Mouse (Mus musculus) ZHBTc4 (cell line): ENCODE data around the gene Brd2.

Source experiments
- DNase-seq: peaks from one replicate; pipeline ENCODE4 v3.0.0-alpha.2; 2011; ENCODE audit warnings: low read depth, low spot score

Brd2 gene

GRCm38 (mm10) chr17:34116736-34117370 is 5.6 kb downstream of the Brd2 start:
- DNase-seq = no peak

GRCm38 (mm10) chr17:34114114-34114513 is 8.3 kb downstream of the Brd2 start:
- DNase-seq = no peak

- no peak for DNase-seq
These were observed 12.1 kb downstream of the Brd2 start for GRCm38 (mm10) chr17:34110309-34110708.

GRCm38 (mm10) chr17:34109806-34110195 is 12.6 kb downstream of the Brd2 start:
- peak; percentile 58 for DNase-seq

DNA sequence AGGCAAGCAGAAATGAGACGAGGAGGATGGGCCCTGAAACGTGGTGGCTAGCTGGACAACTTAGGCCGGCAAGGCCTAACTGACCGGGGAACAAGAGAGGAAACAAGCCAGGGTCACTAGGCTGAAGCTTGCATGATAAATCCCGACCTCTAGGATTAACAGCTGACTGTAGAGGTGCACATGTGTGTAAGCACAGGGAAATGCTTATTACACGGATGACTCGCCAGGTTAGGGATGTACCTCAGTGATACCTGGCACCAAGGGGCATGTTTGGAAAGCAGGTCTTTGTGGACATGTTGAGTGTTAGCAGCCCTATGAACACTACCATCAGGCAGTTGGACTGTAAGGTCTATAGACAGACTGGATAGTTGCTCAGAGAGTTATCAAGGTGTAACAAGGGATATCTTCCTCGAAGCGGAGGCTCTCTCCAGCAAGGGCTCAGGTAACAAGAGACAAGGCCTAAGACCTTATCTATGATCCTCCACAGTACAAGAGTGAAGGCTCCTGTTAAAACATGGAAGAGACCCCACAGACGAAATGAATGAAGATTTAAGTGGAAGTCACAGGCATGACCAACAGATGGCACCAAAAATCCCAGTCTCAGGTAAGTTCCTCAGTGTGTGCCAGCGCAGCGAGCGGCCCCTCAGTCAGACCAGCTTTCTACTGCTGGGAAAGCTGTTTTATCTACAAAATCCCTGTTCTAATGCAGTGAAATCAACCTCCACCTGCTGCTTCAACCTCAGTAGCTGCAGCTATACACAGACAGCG is 13.2 kb downstream of the Brd2 start:
- peak; percentile 70 for DNase-seq

DNA sequence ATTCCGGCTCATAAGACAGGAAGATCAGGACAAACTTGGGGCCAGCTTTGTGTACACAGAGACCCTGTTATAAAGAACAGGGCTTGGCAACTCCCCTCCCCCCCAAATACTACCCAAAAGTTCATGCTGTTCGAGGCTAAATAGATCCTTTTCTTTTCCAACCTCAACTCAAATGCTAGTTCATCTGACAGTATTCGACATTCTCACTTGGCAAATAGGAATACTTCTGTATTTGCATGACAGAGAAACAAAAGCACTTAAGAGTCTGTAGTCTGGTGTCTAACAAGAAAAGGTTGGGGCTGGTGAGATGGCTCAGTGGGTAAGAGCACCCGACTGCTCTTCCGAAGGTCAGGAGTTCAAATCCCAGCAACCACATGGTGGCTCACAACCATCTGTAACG is 14.0 kb downstream of the Brd2 start:
- peak; percentile 44 for DNase-seq

- peak; percentile 41 for DNase-seq
These were observed 15.1 kb downstream of the Brd2 start for GRCm38 (mm10) chr17:34107109-34107867.

DNA sequence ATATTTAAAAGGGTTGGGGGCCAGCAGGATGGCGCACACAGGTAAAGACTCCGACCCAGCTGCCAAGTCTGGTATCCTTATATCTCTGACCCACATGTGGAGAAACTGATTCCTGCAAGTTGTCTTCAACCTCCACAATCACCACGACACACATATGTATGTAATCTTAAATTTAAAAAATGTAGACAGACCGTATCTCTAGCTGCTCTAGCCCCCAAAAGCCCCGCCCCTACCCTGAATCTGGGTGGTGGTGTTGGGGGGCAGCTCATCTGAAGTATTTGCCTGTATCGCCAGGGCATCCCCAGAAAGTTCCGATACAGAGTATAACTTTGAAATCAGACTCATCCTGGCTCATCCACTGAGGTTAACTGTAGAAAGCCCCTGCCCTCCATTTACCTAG is 15.9 kb downstream of the Brd2 start:
- DNase-seq = peak; percentile 16

DNA sequence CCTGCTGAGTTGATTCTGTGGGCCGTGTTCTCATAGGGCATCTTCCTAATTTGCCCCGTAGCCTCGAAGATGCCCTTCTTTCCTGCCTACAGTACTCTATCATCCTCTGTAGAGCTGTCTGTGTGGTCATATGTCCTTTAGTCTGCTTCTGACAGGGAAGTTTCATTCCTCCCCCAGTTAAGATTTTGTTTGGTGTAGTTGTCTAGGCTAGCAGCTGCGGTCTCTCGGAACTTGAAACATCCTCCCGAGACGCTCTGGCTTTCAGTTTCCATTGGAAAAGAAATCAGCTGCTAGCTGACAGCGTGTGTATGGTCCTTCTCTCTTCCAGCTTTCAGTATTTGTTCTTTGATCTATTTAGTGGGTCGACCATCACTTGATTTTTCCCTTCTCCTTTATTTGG is 17.6 kb downstream of the Brd2 start:
- DNase-seq = no peak

DNA sequence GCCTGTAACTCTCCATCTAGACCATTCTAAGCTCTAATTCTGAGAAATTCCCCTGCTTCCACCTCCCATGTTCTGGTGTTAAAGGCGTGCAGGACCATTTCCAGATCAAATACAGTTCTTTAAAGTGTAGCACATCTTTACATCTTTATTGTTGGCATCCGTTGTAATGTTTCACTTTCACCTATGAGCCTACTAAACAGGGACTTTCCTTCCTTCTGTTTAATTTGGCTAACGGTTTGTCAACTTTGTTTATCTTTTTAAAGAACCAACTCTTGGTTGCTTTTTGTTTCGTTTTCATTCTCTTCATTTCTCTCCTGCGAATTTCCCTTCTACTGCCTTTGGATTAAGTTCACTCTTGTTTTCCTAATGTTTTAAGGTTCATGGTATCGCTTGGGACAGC is 19.6 kb downstream of the Brd2 start:
- DNase-seq = no peak

GRCm38 (mm10) chr17:34101604-34102032 is 20.8 kb downstream of the Brd2 start:
- DNase-seq = peak; percentile 94

- no peak for DNase-seq
These were observed 21.2 kb downstream of the Brd2 start for GRCm38 (mm10) chr17:34101185-34101584.

GRCm38 (mm10) chr17:34099531-34099930 is 22.9 kb downstream of the Brd2 start:
- no peak for DNase-seq

DNA sequence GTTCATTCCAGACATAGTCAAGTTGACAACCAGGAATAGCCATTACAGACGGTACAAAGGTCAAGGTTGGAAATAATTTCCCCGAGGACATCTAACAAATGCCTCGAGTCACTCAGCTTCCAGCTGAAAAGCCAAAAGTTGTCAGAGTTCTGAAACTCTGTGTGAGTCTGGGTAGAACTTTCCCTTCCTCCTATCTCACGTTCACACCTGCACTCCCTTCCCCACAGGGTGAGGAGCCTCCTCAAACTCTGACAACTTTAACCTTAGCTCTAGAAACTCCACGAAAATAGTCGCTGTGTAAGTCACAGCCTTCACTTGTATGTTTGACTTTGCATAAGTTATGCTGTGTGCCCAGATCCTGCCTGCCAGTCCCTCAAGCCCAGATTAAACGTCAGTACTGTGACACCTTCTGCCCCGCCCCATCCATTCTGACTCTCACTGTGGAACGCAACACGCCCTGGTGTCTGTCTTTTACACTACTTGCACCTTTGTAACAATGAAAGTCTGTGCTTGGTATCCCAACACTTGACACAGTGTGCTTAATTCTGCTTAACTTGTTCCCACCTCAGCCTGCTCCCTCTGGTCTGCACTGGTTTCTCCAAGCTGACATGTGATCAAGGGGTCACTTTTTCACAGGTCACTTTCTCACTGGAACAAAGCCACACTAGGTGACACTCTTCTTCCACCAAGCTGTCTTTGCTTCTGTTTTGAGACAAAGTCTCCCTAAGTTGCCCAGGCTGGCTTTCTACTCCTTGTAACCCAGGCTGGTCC is 23.5 kb downstream of the Brd2 start:
- DNase-seq = peak; percentile 54

DNA sequence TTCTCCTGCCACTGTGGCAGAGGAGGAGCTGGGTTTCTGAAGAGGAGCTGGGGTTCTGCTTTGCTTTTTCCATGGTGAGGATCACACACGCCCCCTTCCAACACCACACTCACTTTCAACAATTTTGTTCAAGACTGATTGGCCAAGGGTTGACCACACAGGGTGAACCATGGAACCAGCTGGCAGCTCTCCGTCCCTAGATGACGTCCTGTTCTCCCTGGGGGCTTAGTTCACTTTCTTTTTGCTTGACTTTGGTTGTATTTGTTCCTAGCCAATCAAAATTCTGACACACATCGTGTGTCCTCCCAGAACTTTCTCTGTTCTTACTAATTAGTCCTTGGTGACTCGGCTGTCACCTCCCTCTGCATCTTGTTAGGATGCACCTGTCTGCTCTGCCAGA is 25.2 kb downstream of the Brd2 start:
- no peak for DNase-seq

- no peak for DNase-seq
These were observed 25.9 kb downstream of the Brd2 start for GRCm38 (mm10) chr17:34096497-34097010.

DNA sequence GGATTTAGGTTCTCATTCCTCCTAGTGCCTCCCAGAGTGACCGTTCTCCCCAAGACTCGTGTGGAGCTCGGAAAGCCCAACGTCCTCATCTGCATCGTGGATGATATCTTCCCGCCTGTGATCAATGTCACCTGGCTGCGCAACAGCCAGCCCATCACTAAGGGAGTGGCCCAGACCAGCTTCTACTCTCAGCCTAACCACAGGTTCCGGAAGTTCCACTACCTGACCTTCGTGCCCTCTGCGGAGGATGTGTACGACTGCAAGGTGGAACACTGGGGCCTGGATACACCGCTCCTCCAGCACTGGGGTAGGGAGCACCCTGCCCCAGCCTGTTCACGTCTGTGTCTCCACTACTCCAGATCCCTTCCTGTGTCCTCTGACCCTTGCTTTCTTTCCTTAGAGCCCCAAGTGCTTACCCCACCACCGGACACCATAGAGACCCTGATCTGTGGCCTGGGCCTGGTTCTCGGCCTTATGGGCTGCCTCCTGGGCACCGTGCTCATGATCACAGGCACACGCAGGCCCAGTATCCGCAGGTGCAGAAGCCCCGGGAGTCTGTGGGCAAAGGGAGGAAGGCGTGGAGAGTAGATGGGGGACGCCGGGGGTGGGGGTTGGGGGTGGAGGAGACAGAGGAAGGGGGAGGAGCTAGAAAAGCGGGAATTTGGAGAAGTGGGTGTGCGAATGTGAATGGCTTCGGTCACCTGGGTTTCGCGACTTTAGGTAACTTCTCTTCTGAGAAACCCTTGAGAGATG is 28.0 kb downstream of the Brd2 start:
- no peak for DNase-seq

GRCm38 (mm10) chr17:34093199-34093874 is 29.1 kb downstream of the Brd2 start:
- peak; percentile 84 for DNase-seq

GRCm38 (mm10) chr17:34092197-34092875 is 30.1 kb downstream of the Brd2 start, which contains the start of gene H2-Oa:
H2-Oa (plus strand) TSS chr17:34092340.
- no peak for DNase-seq

- peak; percentile 84 for DNase-seq
These were observed 31.5 kb downstream of the Brd2 start for GRCm38 (mm10) chr17:34090923-34091322.
